Mouse (Mus musculus): Measurements from ENCODE around the gene Stfa1.

GRCm38 (mm10) chr16:36319286-36319685 lies 42.5 kb downstream of the Stfa1 start:
- TF ChIP-seq POLR2A (IDR thresholded peaks at IDR 0.05; ENCODE audit: insufficient read depth, low read depth, low read length) = no peak
- TF ChIP-seq CTCF (IDR thresholded peaks at IDR 0.05; ENCODE audit: insufficient read depth, low read depth, low read length) = no peak
